Mouse (Mus musculus) urinary bladder, postnatal 10 days (tissue): ENCODE results near the gene Hist1h1d.
"Not testable (repeated sequence)": the region's sequence is repeated elsewhere in the genome, so short reads cannot be mapped to it uniquely, and the experiment has no call there.

Experiments
- DNase-seq: peaks from one replicate; pipeline ENCODE4 v3.0.0; 2022; ENCODE audit warnings: low spot score

The Hist1h1d gene

DNA sequence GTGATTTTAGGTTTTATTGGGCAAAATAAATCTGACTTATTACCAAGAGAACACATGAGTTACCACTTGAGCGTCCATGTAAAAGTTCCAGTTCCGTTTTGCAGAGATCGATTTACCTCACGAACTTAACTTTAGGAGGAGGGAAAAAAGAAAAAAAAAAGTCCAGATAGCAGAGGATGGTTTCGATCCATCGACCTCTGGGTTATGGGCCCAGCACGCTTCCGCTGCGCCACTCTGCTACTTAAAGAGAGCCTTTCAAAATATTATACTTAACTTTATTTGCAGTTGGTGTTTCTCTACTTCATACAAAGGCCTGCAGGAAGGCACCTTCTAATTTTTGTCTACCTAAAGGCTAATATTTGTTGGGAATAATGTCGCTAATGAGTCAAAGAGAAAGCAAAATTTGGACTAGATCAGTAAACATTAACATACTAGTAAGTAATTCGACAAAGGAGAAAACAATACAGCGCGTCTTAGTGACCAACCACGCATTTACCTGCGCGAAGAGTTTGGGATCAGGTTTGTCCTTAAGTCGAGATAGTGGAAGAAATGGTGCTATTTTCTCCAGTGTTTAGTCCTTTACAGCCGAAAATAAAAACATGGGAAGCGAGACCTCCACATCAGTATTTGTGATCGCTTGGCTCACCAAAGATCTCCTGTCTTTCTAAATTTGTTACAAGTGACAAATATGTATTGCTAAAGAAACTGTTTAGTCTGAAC is 22.7 kb upstream of the Hist1h1d start:
- DNase-seq: no peak

DNA sequence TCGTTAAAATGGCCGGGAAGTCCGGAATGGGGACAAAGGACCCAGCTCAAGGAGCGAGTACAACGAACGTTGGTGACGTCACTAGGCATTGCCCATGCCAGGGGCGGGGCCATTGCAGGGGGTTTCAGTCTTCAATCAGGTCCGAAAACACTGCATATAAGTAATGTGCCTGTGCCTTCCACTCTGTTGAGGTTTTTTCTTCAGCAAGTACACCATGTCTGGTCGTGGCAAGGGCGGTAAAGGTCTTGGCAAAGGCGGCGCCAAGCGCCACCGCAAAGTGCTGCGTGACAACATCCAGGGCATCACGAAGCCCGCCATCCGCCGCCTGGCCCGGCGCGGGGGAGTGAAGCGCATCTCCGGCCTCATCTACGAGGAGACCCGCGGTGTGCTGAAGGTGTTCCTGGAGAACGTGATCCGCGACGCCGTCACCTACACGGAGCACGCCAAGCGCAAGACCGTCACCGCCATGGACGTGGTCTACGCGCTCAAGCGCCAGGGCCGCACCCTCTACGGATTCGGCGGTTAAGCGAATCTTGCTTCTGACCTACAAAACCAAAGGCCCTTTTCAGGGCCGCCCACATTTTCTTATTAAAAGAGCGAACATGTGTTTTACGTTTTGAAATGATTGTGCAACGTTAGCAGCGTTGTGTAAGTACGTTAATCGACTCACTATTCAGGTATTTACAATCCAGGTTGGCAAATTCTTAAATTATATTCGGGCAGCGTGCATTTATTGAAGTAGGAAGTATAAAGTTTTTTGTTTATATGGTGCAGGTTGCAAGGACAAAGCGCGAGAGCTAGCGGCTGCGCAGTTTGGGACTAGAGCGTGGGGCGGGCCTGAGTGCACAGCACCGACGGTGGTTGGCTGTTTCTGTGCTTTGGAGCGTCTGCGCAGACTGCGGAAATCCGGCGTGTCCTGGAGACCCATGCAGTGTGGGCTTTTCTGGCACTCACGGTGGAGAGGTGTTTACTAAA is 21.9 kb upstream of the Hist1h1d start, which contains the start of gene Hist1h4h:
Gene Hist1h4h (plus strand): TSS at position 150 of the 975 bp plus-strand sequence.
- peak; percentile 77 for DNase-seq

GRCm38 (mm10) chr13:23532262-23533075 is 20.6 kb upstream of the Hist1h1d start:
- no peak for DNase-seq

GRCm38 (mm10) chr13:23533560-23534367 is 19.3 kb upstream of the Hist1h1d start, which contains the start of gene Hist1h2af:
Gene Hist1h2af (plus strand): TSS chr13:23533906.
- DNase-seq: not testable (repeated sequence)

DNA sequence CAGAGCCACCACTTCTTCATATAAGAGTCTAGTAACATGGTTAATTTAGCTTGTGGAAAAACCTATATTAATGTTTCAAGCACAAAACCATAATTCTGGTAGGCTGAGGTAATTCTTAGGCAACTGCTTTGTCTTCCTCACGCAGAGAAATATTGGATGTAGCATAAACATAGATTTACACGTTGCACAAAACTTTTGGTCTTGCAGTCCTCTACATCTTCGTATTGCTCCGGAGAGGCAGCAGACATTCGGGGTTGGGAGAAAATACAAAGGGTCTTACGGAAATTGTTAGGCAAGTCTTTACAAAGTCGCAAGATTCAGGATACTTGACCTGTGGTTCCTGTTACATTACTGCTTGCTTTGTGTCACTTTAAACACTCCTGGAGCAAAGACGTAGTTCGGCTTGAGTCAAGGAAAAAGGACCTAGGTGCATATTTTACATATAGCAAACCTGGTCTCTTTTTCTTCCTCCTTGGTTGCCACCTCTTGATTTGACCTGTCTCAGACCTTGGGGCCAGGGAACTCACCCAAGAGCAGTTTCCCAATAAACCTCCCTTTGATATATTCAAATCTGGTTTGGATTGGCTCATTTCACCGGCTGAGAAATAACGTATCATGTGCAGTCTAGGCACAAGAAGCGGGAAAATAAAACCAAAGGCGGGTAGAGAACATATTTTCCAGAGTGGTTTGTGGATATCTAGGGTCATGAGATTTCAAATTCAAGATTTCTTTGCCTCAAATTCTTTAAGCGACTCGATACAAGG is 18.5 kb upstream of the Hist1h1d start:
- DNase-seq: no peak

DNA sequence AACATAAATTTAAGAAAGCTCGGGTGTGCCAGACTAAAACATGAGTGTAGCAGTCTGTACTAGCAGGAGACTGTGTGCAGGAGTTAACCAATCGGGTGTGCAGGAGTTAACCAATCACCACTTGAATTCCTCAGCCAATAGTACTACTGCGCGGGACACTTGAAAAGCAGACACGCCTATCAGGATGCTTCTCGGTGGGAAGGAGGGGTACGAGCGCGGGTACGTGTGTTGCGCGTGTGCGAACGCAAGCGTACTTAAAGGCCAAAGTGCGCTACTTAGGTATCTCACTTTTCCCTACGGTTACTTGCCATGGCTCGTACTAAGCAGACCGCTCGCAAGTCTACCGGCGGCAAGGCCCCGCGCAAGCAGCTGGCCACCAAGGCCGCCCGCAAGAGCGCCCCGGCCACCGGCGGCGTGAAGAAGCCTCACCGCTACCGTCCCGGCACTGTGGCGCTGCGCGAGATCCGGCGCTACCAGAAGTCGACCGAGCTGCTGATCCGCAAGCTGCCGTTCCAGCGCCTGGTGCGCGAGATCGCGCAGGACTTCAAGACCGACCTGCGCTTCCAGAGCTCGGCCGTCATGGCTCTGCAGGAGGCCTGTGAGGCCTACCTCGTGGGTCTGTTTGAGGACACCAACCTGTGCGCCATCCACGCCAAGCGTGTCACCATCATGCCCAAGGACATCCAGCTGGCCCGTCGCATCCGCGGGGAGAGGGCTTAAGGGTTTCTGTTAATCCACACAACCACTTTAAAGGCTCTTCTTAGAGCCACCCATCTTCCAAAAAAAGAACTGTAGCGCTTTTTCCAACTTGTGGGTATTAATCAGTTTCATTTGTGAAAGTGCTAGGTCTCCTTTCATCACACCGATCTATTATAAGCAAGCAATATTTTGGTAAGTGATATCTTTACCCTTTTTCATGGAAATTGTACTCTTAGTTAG is 17.7 kb upstream of the Hist1h1d start, which contains the start of gene Hist1h3g:
Gene Hist1h3g (plus strand): TSS at position 286 of the 939 bp plus-strand sequence.
- not testable (repeated sequence) for DNase-seq

GRCm38 (mm10) chr13:23536076-23536822 is 16.8 kb upstream of the Hist1h1d start:
- DNase-seq: no peak

DNA sequence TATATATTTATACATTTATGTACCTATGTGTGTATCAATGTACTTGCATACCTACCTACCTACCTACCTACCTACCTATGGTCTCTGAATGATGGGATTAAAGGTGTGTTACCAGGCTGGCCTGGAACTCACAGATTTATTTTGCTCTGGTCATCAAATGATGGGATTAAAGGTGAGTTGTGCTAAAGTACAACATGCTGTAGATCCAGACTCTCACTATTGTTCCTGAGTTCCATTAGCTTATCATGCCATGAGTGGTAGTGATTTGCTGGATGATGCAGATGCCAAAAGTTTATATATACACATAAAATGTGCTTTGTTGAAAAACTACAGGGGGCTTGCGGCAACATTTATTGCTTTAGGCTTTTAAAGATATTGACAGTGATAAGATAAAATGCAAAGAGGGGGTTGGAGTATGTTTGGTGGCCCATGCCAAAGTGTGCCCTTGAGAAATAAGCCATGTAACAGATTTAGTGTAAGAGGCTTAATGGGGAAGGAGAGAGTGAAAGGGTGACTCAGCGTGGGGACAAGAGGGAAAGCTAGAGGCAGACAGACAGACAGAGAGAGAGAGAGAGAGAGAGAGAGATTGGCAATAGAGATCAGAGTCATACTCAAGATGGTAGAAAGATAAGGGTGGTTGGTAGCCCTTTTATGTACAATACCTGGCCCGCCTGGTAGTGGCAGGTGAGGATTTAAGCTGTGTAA is 15.9 kb upstream of the Hist1h1d start:
- DNase-seq: no peak

DNA sequence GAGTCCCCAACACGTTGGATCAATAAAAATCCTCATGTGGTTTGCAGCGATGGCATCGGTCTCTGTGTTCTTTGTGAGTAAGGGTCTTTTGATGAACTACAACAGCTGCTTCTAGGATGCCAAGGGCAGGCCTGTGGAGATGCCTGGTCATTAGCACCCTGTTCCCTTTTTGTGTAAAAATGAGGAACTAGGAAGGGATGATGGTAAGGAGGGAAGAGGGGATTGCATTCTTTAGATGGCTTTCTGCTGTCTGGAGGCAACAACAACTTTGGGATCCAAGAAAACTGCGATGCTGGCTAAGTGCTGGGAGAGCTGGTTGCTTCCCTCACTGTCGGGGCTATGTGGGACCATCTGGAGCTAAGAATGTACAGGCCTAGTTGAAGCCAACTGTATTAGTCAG is 14.8 kb upstream of the Hist1h1d start:
- DNase-seq: no peak

GRCm38 (mm10) chr13:23539821-23540220 is 13.2 kb upstream of the Hist1h1d start:
- not testable (repeated sequence) for DNase-seq

DNA sequence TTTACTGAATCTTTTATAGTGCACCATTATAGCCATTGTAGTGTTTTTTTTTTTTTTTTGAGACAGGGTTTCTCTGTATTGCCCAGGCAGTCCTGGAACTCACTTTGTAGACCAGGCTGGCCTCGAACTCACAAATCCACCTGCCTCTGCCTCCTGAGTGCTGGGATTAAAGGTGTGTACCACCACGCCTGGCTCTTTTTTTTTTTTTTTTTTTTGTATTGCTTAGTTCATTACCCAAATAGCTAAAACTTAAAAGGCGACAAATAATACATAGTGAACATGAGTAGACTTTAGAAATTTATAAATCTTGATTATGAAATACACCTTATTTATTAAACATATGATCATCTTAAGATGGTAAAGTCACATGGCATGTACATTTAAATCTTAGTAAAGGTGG is 11.6 kb upstream of the Hist1h1d start:
- DNase-seq: no peak

GRCm38 (mm10) chr13:23542225-23542980 is 10.7 kb upstream of the Hist1h1d start:
- not testable (repeated sequence) for DNase-seq

DNA sequence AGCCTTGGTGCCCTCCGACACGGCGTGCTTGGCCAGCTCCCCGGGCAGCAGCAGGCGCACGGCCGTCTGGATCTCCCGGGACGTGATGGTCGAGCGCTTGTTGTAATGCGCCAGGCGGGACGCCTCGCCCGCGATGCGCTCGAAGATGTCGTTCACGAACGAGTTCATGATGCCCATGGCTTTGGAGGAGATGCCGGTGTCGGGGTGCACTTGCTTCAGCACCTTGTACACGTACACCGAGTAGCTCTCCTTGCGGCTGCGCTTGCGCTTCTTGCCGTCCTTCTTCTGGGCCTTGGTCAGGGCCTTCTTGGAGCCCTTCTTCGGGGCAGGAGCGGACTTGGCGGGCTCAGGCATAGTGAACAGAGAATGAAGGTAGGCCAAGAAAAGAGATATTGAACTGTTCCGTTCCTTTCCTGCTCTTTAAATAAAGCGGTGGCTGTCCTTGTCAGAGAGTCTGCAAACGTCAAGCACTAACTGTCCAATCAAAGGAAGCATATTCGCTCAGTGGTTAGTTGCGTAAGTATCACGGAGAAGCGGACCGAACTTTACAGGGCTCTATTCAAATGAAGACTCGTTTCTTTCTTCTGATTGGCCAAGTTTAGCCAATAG is 10.0 kb upstream of the Hist1h1d start, which contains the start of gene Hist1h2bh:
Gene Hist1h2bh (minus strand): TSS at position 394 of the 609 bp plus-strand sequence.
- not testable (repeated sequence) for DNase-seq

DNA sequence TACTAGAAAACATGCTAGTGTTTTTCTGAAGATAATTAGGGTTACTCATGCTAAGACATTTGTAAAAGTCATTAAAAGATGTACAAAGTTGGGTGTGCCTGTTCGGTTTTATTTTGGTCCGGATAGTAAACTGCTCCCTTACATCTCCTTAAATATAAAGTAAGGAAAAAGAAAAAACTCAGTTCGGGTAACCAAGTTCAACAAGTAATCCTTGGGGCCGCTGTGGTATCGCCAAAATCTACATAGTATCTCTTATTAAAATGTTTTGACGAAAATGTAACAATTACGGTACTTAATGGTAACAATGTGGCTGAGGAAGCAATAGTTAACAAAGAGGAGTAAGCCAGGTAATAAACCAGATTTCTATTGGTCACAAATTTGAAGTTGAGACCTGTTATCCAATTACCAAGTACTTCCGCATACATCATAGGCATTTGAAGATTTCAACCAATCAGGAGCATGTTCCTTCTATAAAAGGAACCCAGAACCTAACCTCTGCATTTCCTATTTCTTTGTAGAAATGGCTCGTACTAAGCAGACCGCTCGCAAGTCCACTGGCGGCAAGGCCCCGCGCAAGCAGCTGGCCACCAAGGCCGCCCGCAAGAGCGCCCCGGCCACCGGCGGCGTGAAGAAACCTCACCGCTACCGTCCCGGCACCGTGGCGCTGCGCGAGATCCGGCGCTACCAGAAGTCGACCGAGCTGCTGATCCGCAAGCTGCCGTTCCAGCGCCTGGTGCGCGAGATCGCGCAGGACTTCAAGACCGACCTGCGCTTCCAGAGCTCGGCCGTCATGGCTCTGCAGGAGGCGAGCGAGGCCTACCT is 8.9 kb upstream of the Hist1h1d start, which contains the start of gene Hist1h3f:
Gene Hist1h3f (plus strand): TSS at position 88 of the 822 bp plus-strand sequence.
- no peak for DNase-seq

GRCm38 (mm10) chr13:23544787-23545120 is 8.3 kb upstream of the Hist1h1d start:
- not testable (repeated sequence) for DNase-seq
